Mouse (Mus musculus) ES-Bruce4 (cell line): ENCODE measurements around the gene Pdk4.

Experiments used
- CTCF ChIP-seq: IDR thresholded peaks from one replicate; pipeline ENCODE4 v1.8.1; 2011; ENCODE audit warnings: low read depth, low read length
- EP300 ChIP-seq: IDR thresholded peaks from 2 replicates; pipeline ENCODE4 v1.6.1; 2011; ENCODE audit warnings: low read depth, low read length; ENCODE audit not compliant: insufficient read depth
- POLR2A ChIP-seq: IDR thresholded peaks from one replicate; pipeline ENCODE4 v1.8.1; 2011; ENCODE audit warnings: low read length; ENCODE audit not compliant: insufficient read depth

DNA sequence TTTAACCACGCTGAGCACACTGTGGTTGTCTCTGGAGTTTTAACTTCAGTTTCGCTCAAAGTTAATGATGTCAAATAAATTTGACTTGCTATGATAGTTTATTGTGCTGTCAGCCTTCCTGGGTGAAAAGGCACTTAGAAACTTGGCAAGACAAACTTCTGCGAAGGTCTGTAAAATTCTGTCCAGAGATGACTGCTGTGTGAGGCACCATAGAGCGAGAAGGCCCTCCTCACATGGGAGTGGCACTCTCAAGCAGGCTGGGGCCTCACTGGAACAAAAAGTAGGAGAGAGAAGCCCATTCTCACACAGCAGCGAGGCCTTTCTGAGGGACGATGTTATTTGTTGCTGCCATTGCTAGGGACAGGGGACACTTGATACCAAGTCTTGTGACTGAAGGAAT lies 54.9 kb downstream of the Pdk4 start:
- TF ChIP-seq POLR2A (no peak), CTCF (no peak), EP300 (no peak)
